Mouse (Mus musculus): ENCODE results near the gene Slc16a10.

- TF ChIP-seq POLR2A (IDR thresholded peaks at IDR 0.05; ENCODE audit: low read depth, low read length) (no peak), CTCF (IDR thresholded peaks at IDR 0.05; ENCODE audit: extremely low read depth, insufficient read length, insufficient replicate concordance, low read depth, low read length) (no peak)
Observed at GRCm38 (mm10) chr10:40107995-40108394, 34.1 kb downstream of the Slc16a10 start.

Data from small intestine, adult 2 months (tissue).